Mouse (Mus musculus) megakaryocyte, embryonic 14.5 days (primary cell): ENCODE data around the gene Slc29a1. TPM values are rescaled to one million over a fixed set of nuclear protein-coding genes. Genes with fewer than 3 reads are reported as not detected.

Experiments
- H3K27me3 ChIP-seq: replicated peaks from 2 replicates; pipeline ENCODE3; 2012; ENCODE audit warnings: inconsistent platforms
- H3K36me3 ChIP-seq: replicated peaks from 2 replicates; pipeline ENCODE3; 2012; ENCODE audit warnings: low read length, inconsistent platforms, mixed read lengths
- H3K4me1 ChIP-seq: 2 replicates; pipeline ENCODE4 v1.6.1; 2012; ENCODE audit warnings: inconsistent platforms
- H3K4me3 ChIP-seq: replicated peaks from 2 replicates; pipeline ENCODE3; 2012; ENCODE audit warnings: moderate library complexity, mild to moderate bottlenecking, inconsistent platforms
- H3K9me3 ChIP-seq: 2 replicates; pipeline ENCODE4 v1.6.1; 2012; ENCODE audit warnings: inconsistent platforms
- FLI1 ChIP-seq: IDR thresholded peaks from 2 replicates; pipeline ENCODE4 v1.6.1; 2012; ENCODE audit warnings: low read length, inconsistent platforms, mixed read lengths
- GATA1 ChIP-seq: IDR thresholded peaks from 3 replicates; pipeline ENCODE4 v1.6.1; 2012; ENCODE audit warnings: mixed read lengths, low read length, inconsistent platforms, borderline replicate concordance
- polyA plus RNA-seq: library from polyadenylated mRNA; stranded (reverse); fragments of >175 nt; gene quantifications from 2 replicates; pipeline ENCODE4 v1.2.3, GENCODE M21; 2012; ENCODE audit warnings: low replicate concordance; ENCODE audit not compliant: insufficient read depth

Slc29a1 gene
- polyA plus RNA-seq, 1 experiment: 24.7 TPM

DNA sequence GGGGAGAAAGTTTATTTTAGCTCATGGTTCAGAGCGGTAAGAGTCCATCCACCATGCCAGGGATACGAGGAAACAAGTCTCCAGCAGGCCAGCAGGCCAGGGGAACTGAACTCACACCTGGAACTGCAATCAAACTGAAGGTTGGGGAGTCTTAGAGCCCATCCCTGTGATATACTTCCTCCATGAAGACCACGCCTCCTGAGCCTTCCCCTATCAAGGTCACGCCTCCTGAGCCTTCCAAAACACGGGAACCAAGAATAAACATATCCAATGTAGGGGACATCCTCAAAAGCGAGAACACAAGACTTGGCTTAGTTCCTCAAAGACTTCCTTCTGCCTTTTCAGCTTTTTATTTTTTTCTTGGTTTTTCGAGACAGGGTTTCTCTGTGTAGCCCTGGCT is 13.5 kb upstream of the Slc29a1 start:
- H3K4me1 ChIP-seq: peaks cover 12% of the 10 kb centered on the region
- H3K4me3 ChIP-seq: no peak overlapping the region
- H3K36me3 ChIP-seq: no peaks in the 10 kb centered on the region
- peaks cover 73% of the 10 kb centered on the region for H3K27me3 ChIP-seq
- peaks cover 10% of the 10 kb centered on the region for H3K9me3 ChIP-seq
- TF ChIP-seq FLI1 (no peak), GATA1 (no peak)

DNA sequence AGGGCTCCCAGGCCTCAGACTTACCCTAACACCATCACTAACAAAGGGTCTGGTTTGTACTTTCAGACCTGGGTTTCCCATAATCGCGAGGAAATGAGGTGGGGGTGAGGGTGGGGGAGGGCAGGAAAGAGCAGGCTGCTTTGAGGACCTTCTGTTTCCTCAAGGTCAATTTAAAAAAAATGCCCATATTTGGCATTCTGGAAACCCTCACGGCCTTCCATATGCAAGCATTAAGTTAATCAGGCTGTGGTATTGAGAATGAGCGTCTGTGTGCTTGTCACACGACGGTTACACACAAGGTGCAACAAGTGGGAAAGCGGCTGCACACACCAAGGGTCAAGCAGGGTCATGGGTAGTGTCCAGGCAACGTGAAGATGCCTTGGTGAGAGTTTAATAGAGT is 12.6 kb upstream of the Slc29a1 start:
- H3K4me1 ChIP-seq: peaks cover 12% of the 10 kb centered on the region
- H3K27me3 ChIP-seq: peaks cover 70% of the 10 kb centered on the region
- TF ChIP-seq FLI1: no peak
- no peak for TF ChIP-seq GATA1
- H3K36me3 ChIP-seq: no peaks in the 10 kb centered on the region
- H3K4me3 ChIP-seq: no peak overlapping the region
- peaks cover 17% of the 10 kb centered on the region for H3K9me3 ChIP-seq

DNA sequence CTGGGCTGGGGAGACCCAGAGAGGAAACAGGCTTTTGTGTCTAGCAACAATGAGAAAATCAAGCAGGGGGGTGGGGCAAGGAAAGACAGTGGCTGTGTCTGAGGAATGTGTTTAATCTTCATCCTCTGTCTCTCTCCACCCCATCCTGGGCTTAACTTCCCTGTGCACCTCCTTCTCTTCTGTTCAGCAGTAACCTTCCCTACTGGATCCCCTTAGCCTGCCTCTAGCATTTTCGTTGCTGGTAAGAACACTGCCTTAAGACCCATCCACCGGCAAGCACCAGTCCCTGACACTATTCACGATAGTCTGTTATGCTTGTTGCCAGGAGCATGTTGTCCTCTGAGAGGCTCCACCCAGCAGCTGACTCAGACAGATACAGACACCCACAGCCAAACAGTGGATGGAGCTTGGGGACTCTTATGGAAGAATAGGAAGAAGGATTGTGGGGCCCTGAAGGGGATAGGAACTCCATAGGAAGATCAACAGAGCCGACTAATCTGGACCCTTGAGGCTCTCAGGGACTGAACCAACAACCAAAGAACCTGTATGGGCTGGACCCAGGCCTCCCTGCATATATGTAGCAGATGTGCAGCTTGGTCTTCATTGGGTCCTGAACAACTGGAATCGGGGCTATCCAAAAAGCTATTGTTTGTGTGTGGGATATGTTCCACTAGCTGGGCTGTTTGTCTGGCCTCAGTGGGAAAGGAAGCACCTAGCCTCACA is 10.9 kb upstream of the Slc29a1 start:
- peak overlapping the region; percentile 46 for H3K4me3 ChIP-seq

DNA sequence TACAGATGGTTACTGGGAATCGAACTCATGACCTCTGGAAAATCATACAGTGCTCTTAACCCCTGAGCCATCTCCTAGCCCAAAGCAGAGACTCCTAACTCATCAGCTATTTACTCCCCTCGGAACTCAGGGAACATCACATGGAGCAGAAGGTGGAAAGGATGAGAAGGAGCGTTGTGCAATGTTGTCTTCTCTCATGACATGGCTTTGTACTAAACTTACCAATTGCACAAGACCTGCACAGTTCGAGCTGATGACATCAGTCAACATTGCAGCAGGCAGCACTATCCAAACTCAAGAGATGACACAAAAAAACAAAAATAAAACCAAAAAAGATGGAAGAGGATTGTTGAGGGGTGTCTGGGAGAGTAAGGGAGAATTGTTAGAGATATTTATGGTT is 9.0 kb upstream of the Slc29a1 start:
- Histone ChIP-seq H3K27me3 (peaks cover 57% of the 10 kb centered on the region), H3K9me3 (peaks cover 18% of the 10 kb centered on the region), H3K4me1 (peaks cover 8% of the 10 kb centered on the region), H3K36me3 (no peaks in the 10 kb centered on the region), H3K4me3 (no peak overlapping the region)
- no peak for TF ChIP-seq GATA1
- TF ChIP-seq FLI1: no peak

More for the DNA sequence above, 10.9 kb upstream of the Slc29a1 start:
- H3K4me1 ChIP-seq: peaks cover 8% of the 10 kb centered on the region
- TF ChIP-seq GATA1: no peak
- TF ChIP-seq FLI1: no peak
- H3K27me3 ChIP-seq: peaks cover 60% of the 10 kb centered on the region
- H3K9me3 ChIP-seq: peaks cover 18% of the 10 kb centered on the region
- no peaks in the 10 kb centered on the region for H3K36me3 ChIP-seq

DNA sequence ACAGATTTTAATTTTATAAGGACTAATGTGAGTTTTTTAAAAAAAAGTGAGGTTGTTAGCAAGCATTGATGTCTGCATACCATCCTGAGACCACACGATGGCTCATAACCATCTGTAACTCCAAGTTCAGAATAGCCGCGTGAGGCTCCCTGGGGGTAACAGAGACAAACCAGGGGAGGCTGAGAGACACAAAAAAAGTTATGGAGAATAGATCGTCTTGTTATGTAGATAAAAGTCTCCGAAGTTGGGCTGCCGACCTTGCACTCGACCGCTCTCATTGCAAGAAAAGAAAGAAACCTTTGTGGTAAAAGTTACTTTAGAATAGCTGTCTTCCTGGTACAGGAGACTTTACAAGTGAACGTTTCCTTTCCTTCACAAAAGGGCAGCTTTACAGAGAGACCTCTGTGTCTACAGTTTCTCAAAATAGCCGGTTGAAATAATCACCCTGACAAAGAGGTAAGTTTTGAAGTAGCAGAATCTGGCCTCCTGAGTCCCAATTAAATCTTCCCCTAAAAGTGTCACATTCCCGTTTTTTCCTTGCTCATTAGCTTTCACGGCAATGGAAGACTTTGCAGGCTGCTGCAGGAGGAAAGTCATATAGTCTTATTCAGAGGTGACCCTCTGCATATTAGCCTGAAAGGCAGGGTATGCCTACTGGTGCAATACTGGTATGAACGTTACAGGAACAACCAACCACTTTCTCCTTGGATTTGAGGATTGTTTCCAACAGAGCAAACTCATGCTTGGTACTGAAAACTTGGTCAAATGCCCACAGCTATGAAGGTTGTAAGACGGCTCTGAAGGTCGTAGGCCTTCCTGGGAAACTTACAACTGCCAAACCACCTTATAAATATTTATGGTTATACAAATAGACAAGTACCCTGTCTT is 7.8 kb upstream of the Slc29a1 start:
- Histone ChIP-seq H3K36me3 (no peaks in the 10 kb centered on the region), H3K4me1 (peaks cover 8% of the 10 kb centered on the region), H3K4me3 (no peak overlapping the region), H3K27me3 (peaks cover 53% of the 10 kb centered on the region), H3K9me3 (peaks cover 13% of the 10 kb centered on the region)
- TF ChIP-seq GATA1 (no peak), FLI1 (no peak)

DNA sequence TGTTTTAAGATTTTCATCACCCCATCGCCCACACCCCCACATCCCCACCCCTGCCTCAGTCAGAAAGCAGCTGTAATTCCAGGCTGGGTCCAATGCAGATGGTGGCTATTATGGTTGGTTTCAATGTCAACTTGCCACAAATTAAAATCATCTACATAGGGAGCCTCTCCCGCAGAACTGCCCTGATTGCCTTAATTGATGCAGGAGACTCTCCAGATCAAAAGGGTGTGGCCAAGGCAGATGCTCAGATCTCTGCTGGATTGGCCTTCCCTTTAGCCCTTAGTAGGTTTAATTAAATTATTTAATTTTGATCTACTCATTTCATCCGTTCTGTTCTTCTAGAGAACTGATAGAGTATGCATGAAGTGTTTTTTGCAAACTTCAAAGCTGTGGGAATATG is 3.6 kb upstream of the Slc29a1 start:
- TF ChIP-seq GATA1 (no peak), FLI1 (no peak)
- H3K36me3 ChIP-seq: no peaks in the 10 kb centered on the region

DNA sequence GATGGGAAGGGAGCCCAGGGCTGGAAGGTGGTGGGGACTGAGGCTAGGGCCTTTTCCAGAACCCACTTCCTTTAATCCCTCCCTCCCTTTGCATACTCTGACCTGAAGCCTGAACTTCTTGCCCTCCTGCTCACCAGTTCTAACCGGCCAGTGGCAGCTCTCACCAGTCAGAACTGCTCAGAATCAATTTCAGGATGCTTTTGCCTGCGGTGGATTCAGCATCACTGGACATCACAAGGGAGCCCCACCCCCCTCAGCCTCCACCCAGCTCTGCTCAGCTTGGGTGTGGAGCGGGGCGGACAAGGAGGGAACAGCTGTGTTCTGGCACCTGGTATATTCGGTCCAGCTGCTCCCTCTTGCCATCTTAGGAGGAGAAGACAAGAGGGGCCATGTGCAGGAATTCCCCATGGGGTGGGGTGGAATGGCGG is 2.5 kb upstream of the Slc29a1 start, which contains the start of gene Mymx:
Gene Mymx (minus strand): TSS at position 226 of the 428 bp plus-strand sequence.
- TF ChIP-seq FLI1 (no peak), GATA1 (no peak)
- peaks cover 67% of the 10 kb centered on the region for H3K27me3 ChIP-seq
- no peak within 1 kb of the TSS for H3K4me3 ChIP-seq
- H3K9me3 ChIP-seq: peaks cover under 1% of the 10 kb centered on the region; the same call in 1 of the 2 replicates
- no peaks in the 10 kb centered on the region for H3K36me3 ChIP-seq
- peaks cover 15% of the 10 kb centered on the region for H3K4me1 ChIP-seq

More for the DNA sequence above, 3.6 kb upstream of the Slc29a1 start:
- Histone ChIP-seq H3K4me1 (peaks cover 10% of the 10 kb centered on the region), H3K27me3 (peaks cover 68% of the 10 kb centered on the region), H3K9me3 (peaks cover 8% of the 10 kb centered on the region), H3K4me3 (no peak overlapping the region)

DNA sequence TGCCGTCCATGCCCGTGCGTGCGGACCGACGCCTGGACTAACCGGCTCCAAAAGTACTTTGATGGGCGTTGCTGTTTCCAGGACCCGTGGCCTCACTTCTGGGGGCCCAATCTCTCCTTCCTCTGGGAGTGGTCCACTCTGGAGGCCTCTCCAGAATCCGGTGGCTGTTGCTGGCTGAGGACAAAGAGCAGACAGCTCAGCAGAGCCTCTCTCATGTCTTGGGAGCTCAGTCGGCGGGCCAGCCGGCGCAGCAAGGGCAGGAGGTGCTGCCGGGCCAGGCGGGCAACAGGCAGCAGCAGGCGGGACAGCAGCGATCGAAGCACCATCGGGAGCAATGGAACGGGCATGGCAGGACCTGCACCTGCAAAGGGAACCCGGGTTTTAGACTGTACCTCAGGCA is 1.9 kb upstream of the Slc29a1 start:
- TF ChIP-seq FLI1: no peak
- no peak for TF ChIP-seq GATA1
- no peaks in the 10 kb centered on the region for H3K36me3 ChIP-seq
- H3K4me3 ChIP-seq: no peak overlapping the region
- H3K9me3 ChIP-seq: no peaks in the 10 kb centered on the region
- H3K4me1 ChIP-seq: peaks cover 21% of the 10 kb centered on the region
- H3K27me3 ChIP-seq: peaks cover 68% of the 10 kb centered on the region

DNA sequence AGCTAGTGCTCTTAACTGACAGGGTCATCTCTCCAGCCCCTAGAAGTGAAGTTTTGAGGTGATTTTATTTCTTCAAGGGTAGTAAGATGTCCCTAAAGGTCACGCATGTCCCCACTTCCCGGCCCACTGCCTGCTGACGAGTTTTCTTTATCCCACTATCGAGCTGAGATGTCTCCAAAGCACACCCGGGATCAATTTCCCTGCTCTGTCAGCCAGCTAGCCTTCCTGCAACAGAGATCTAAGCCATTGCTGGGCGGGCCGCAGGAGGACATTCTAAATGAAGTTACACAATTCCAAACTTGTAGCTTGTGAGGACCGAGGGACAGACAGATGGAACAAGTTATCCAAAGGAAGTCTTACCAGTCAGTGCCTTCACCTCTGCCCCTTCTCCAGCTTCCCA is 861 bp upstream of the Slc29a1 start:
- H3K27me3 ChIP-seq: peaks cover 77% of the 10 kb centered on the region
- H3K4me1 ChIP-seq: peaks cover 31% of the 10 kb centered on the region
- no peak overlapping the region for H3K4me3 ChIP-seq
- no peaks in the 10 kb centered on the region for H3K36me3 ChIP-seq
- no peak for TF ChIP-seq GATA1
- TF ChIP-seq FLI1: no peak
- no peaks in the 10 kb centered on the region for H3K9me3 ChIP-seq

DNA sequence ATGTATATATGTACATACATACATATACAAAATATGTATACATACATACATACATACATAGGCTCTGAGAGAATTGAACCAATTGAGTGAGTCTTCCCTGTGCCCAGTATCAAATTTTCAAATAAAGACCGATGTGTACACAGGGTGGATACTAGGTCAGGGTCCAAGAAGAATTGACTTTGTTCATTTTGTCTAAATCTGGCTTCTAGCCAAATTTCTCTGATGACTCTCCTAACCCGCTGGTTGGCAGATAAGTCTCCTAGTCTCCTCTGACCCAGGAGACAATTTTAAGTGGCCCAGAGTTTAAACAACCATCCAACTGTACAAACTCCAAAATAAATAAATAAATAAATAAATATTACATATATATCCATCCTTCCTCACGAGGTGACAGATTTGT is 515 bp downstream of the Slc29a1 start:
- Histone ChIP-seq H3K9me3 (no peaks in the 10 kb centered on the region), H3K4me1 (peaks cover 44% of the 10 kb centered on the region), H3K4me3 (no peak overlapping the region), H3K27me3 (peaks cover 89% of the 10 kb centered on the region), H3K36me3 (no peaks in the 10 kb centered on the region)
- TF ChIP-seq GATA1 (no peak), FLI1 (no peak)
